Mouse (Mus musculus): ENCODE measurements around the gene Hrasls5. TPM values are rescaled to one million over a fixed set of nuclear protein-coding genes. Genes with fewer than 3 reads are reported as not detected.

Gene Hrasls5
- polyA plus RNA-seq, 1 experiment from 2014 or later: not detected

DNA sequence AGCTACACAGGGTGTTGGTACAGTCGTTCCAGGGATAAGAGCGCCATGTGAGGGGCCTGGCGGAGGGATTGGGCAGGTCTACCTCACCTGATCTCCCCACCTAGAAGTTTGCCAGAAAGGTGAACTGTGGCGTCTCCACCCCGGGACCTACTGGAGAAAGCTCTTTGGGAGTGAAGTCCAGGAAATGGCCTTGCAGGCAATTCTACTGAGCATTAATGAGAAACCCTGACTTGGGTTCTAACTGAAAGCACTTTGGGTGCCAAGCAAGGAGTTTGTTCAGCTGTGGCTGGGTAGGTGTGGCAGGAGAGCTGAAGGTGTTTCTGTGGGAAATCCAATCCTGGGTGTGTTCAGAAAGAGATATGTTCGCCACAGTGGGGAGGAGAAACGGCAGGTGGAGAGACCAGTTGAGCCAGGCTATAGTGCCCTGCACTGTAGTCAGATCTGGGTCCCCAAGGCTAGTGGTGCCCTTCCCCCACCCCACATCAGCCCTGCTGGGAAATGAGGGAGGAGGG, 4.6 kb upstream of the Hrasls5 start:
- H3K4me3 ChIP-seq: no peak overlapping the region
- H3K9ac ChIP-seq: no peak overlapping the region
- ATAC-seq (ENCODE audit: insufficient number of reproducible peaks, insufficient read depth, low FRiP score, low TSS enrichment, low read depth): no peak
- H3K36me3 ChIP-seq: no peaks in the 10 kb centered on the region
- no peaks in the 10 kb centered on the region for H3K9me3 ChIP-seq
- WGBS: 75% methylated on average over 7 of the region's 7 CpGs
- H3K27me3 ChIP-seq: peaks cover 8% of the 10 kb centered on the region; the same call in 1 of the 2 replicates
- H3K4me1 ChIP-seq: peaks cover 30% of the 10 kb centered on the region
- peak overlapping the region; percentile 71; the same call in 1 of the 2 replicates for H3K4me2 ChIP-seq
- H3K27ac ChIP-seq: peak overlapping the region; percentile 72

DNA sequence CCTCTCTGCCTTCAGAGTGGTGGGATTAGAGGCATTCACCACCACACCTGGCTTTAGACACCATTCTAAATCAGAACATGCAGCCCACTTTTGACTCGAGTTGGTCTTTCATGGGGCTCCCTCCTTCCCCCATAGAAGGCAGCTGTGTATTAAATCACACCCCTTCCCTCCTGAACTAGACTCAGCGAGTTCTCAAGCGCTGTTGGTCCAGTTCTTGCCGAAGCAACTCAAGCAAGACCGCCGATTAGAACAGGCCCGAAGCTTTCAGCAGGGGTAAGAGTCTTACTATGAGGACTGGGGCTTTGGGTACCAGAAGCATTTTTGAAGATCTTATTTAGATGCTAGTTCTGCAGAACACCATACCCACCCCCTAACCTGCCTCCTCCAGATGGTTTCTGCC, 810 bp downstream of the Hrasls5 start:
- no peak overlapping the region for H3K27ac ChIP-seq
- H3K4me1 ChIP-seq: peaks cover 17% of the 10 kb centered on the region
- H3K9me3 ChIP-seq: no peaks in the 10 kb centered on the region
- ATAC-seq (ENCODE audit: insufficient number of reproducible peaks, insufficient read depth, low FRiP score, low TSS enrichment, low read depth): no peak
- no peaks in the 10 kb centered on the region for H3K36me3 ChIP-seq
- no peak overlapping the region for H3K4me2 ChIP-seq
- H3K4me3 ChIP-seq: no peak overlapping the region
- no peak overlapping the region for H3K9ac ChIP-seq
- peaks cover 8% of the 10 kb centered on the region for H3K27me3 ChIP-seq
- WGBS: 84% methylated on average over 7 of the region's 7 CpGs

- no peaks in the 10 kb centered on the region for H3K9me3 ChIP-seq
- no peak for ATAC-seq (ENCODE audit: insufficient number of reproducible peaks, insufficient read depth, low FRiP score, low TSS enrichment, low read depth)
- no peak overlapping the region for H3K9ac ChIP-seq
- H3K27ac ChIP-seq: no peak overlapping the region
- WGBS: 74% methylated on average over 5 of the region's 5 CpGs
- H3K36me3 ChIP-seq: no peaks in the 10 kb centered on the region
- H3K4me2 ChIP-seq: no peak overlapping the region
- peaks cover 6% of the 10 kb centered on the region for H3K27me3 ChIP-seq
- peaks cover 15% of the 10 kb centered on the region for H3K4me1 ChIP-seq
- H3K4me3 ChIP-seq: no peak overlapping the region
Observed at GRCm38 (mm10) chr19:7616231-7616930, 4.0 kb downstream of the Hrasls5 start.

GRCm38 (mm10) chr19:7617085-7617484, 4.7 kb downstream of the Hrasls5 start:
- WGBS: 42% methylated on average over 3 of the region's 3 CpGs
- Histone ChIP-seq H3K9ac (no peak overlapping the region), H3K9me3 (no peaks in the 10 kb centered on the region), H3K4me3 (no peak overlapping the region), H3K4me2 (no peak overlapping the region), H3K27me3 (no peaks in the 10 kb centered on the region; the same call in 1 of the 2 replicates), H3K36me3 (no peaks in the 10 kb centered on the region), H3K27ac (no peak overlapping the region), H3K4me1 (peaks cover 10% of the 10 kb centered on the region)
- 0 out of 2 replicates have a peak, but pooled peaks have one; percentile 53 for ATAC-seq (ENCODE audit: insufficient number of reproducible peaks, insufficient read depth, low FRiP score, low TSS enrichment, low read depth)

DNA sequence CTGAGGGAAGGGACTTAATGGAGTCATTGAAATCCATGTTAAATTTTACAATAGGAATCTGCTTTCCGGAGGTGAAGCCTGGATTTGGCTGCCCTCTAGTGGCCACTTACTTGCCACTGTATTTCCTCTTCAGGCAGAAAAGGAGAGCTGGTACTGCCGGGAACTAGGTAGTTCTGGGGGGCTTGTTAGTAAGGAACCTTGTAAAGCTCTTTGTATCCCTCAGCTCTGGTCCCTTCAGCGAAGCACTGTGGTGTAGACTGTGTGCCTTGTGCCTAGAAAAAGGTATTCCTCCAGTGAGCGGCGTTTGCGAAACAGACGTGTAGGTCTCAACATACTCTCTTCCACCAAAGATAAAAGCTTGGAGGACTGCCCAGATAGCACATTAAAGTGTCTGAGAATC, 5.4 kb downstream of the Hrasls5 start:
- no peaks in the 10 kb centered on the region; the same call in 1 of the 2 replicates for H3K27me3 ChIP-seq
- H3K4me3 ChIP-seq: no peak overlapping the region
- no peaks in the 10 kb centered on the region for H3K36me3 ChIP-seq
- H3K4me2 ChIP-seq: no peak overlapping the region
- ATAC-seq (ENCODE audit: insufficient number of reproducible peaks, insufficient read depth, low FRiP score, low TSS enrichment, low read depth): no peak
- peaks cover 10% of the 10 kb centered on the region; the same call in 1 of the 2 replicates for H3K4me1 ChIP-seq
- H3K27ac ChIP-seq: no peak overlapping the region
- H3K9me3 ChIP-seq: no peaks in the 10 kb centered on the region
- WGBS: 44% methylated on average over 7 of the region's 7 CpGs
- no peak overlapping the region for H3K9ac ChIP-seq

DNA sequence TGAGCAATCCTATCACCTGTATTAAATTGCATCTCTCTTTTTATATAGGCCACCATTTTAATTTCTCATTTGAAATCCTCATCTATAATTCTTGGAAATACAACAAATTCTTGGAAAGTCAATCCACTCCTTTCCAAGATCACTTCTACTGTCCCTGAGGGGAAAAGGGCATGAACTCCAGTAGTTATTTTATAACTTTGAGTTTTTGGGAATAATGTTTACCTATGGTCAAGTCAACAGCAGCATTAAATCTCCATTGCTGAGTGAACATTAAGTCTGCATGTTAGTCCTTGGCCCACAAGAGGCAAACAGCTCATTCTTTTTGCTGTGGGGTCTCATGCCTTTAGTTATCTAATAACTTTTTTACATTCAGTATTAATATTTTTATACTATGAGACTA, 20.7 kb downstream of the Hrasls5 start:
- Histone ChIP-seq H3K9me3 (no peaks in the 10 kb centered on the region), H3K4me1 (no peaks in the 10 kb centered on the region), H3K27me3 (no peaks in the 10 kb centered on the region), H3K9ac (no peak overlapping the region), H3K4me2 (no peak overlapping the region), H3K36me3 (no peaks in the 10 kb centered on the region), H3K27ac (no peak overlapping the region), H3K4me3 (no peak overlapping the region)
- ATAC-seq (ENCODE audit: insufficient number of reproducible peaks, insufficient read depth, low FRiP score, low TSS enrichment, low read depth): no peak

DNA sequence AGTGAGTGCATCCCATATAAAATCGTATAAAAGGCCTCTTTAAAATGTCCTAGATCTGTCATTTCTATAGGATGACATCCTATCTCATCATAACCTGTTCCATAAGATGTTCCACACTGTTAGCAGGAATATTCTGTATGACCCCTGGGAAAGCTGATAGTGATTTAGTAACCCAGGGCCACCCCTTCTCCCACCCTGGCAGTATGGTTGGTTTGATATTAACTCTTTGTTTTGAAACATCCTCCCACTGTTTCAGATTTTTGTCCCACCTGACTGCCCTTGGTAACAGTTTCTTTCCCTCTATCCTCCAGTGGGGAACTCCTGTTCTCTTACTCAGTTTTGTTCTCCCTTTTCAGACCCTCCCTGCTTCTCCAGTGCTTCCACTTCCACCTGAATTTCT, 21.4 kb downstream of the Hrasls5 start:
- H3K9ac ChIP-seq: no peak overlapping the region
- H3K27me3 ChIP-seq: no peaks in the 10 kb centered on the region
- H3K27ac ChIP-seq: no peak overlapping the region
- 77% methylated on average over 1 of the region's 1 CpGs for WGBS
- no peaks in the 10 kb centered on the region for H3K4me1 ChIP-seq
- no peak for ATAC-seq (ENCODE audit: insufficient number of reproducible peaks, insufficient read depth, low FRiP score, low TSS enrichment, low read depth)
- no peak overlapping the region for H3K4me2 ChIP-seq
- no peak overlapping the region for H3K4me3 ChIP-seq
- no peaks in the 10 kb centered on the region for H3K9me3 ChIP-seq
- H3K36me3 ChIP-seq: no peaks in the 10 kb centered on the region

DNA sequence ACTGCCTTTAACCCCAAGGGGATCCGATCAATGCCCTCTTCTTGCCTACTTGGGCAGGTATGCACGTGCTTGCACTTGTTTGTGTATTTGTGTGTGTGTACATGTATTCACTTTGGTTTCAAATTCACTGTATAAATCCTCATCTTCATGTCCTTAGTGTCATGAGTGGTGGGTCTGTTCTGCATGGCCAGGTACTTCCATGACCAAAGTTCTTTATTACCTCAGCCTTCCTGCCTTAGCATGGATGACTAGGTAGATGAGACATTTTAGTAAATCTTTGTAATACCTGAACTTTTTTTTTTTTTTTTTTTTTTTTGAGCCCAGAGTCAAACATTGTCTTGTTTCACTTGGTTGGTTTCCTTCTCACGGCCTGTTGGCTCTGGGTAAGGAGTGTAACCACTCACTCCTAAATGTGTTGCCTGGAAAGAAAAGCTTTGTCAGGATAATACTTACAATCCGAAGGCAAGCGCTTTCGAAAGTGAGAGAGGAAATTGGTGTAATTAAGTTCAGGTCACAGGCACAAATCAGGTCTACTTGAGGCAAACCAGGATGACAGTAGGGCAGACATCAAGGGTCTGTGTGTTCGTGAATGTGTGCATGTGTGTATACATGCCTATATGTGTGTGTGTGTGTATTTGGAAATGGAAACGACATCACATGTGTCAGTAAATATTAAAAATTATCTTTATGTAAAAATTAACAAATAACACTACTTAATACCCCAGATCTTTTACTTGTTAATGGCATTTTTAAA, 36.7 kb downstream of the Hrasls5 start:
- H3K36me3 ChIP-seq: no peaks in the 10 kb centered on the region
- 76% methylated on average over 8 of the region's 8 CpGs for WGBS
- no peak overlapping the region for H3K4me3 ChIP-seq
- H3K27ac ChIP-seq: no peak overlapping the region
- H3K4me2 ChIP-seq: no peak overlapping the region
- no peak for ATAC-seq (ENCODE audit: insufficient number of reproducible peaks, insufficient read depth, low FRiP score, low TSS enrichment, low read depth)
- H3K9ac ChIP-seq: no peak overlapping the region
- no peaks in the 10 kb centered on the region for H3K27me3 ChIP-seq
- no peaks in the 10 kb centered on the region for H3K4me1 ChIP-seq
- no peaks in the 10 kb centered on the region for H3K9me3 ChIP-seq

DNA sequence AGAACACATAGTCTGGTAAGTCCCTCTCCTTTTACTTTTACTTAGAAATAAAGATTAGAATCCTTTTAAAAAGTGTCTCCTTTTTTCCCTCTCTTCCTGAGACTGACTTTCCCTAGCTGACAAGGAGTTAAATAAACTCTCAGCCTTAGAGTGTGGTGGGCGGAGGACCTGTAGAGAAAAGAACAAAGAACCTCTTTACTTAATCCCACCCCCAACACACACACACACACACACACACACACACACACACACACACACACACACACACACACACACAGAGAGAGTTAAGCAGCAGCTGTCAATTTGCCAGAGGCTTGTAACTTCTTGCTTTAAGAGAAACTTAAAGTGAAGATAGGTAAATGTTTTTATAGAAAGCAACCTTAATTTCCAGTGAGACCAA, 59.7 kb downstream of the Hrasls5 start:
- H3K4me1 ChIP-seq: no peaks in the 10 kb centered on the region
- H3K9ac ChIP-seq: no peak overlapping the region
- H3K27me3 ChIP-seq: no peaks in the 10 kb centered on the region
- WGBS: 0% methylated on average over 1 of the region's 1 CpGs
- H3K4me2 ChIP-seq: no peak overlapping the region
- no peak overlapping the region for H3K27ac ChIP-seq
- ATAC-seq (ENCODE audit: insufficient number of reproducible peaks, insufficient read depth, low FRiP score, low TSS enrichment, low read depth): no peak
- H3K36me3 ChIP-seq: no peaks in the 10 kb centered on the region
- no peak overlapping the region for H3K4me3 ChIP-seq
- no peaks in the 10 kb centered on the region for H3K9me3 ChIP-seq

DNA sequence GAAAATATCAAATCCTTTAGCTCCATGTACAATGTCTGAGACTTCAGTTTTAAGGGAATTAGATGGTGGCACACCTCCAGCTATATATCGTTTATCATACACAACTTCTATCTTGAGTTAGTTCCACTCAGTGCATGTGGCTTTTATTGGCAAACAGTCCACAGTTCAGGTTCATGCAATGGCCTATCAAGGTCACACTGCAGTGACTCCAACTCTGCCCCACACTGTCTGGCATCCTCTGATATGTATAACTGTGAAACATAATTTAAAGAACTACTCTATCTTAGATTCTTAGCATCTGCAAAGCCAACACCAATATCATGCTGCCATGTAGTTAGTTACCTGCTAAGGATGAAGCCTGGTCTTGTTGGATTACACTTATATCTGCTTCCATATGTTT, 75.6 kb downstream of the Hrasls5 start:
- Histone ChIP-seq H3K27me3 (no peaks in the 10 kb centered on the region), H3K9ac (no peak overlapping the region), H3K36me3 (no peaks in the 10 kb centered on the region), H3K4me2 (no peak overlapping the region), H3K4me1 (no peaks in the 10 kb centered on the region), H3K27ac (no peak overlapping the region), H3K4me3 (no peak overlapping the region), H3K9me3 (no peaks in the 10 kb centered on the region)
- ATAC-seq (ENCODE audit: insufficient number of reproducible peaks, insufficient read depth, low FRiP score, low TSS enrichment, low read depth): no peak
- 63% methylated on average over 1 of the region's 1 CpGs for WGBS

Data from embryonic facial prominence, embryonic 13.5 days (tissue).